In the genomic region with DNA sequence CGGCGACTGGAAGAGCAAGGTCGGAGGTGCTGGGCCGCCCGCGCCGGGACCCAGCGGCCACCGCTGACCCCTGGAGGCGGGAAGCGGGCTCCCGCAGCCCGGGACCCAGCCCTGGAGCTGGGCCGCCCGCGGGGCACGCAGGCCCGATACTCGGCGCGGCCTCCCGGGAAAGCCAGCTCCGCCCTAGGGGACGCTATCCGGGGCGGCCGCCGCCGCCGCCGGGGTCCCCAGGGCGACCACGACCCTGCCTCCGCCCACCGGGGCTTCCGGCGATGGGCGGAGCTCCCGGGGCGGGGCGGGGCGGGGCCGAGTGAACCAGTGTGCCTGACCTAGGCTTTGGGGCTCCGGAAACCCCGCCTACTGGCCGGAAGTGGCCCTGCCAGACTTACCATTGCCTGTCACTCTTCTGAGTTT, we compare ENCODE assay signal across 1 mouse cellular context.
TF ChIP-seq lines count a peak whose summit lies in the region.

No protein-coding gene starts in this region.

TF ChIP-seq in CH12.LX, 34 proteins besides CTCF, POLR2A, EP300 and RAD21:
- TF ChIP-seq SMC3 (IDR thresholded peaks at IDR 0.05; ENCODE audit: low read depth, low read length), result no peak
- no peak for TF ChIP-seq ZKSCAN1 (IDR thresholded peaks at IDR 0.05; ENCODE audit: borderline replicate concordance, low read depth, low read length)
- no peak for TF ChIP-seq ZNF384 (IDR thresholded peaks at IDR 0.05; ENCODE audit: low read depth, low read length)
- TF ChIP-seq GABPA (IDR thresholded peaks at IDR 0.05; ENCODE audit: insufficient replicate concordance, low read depth, low read length), result no peak
- no peak for TF ChIP-seq MEF2A (IDR thresholded peaks at IDR 0.05; ENCODE audit: borderline replicate concordance, low read depth, low read length)
- no peak for TF ChIP-seq JUND (conservative IDR thresholded peaks at IDR 0.05; ENCODE audit: low read depth, low read length)
- TF ChIP-seq HCFC1 (IDR thresholded peaks at IDR 0.05; ENCODE audit: low read depth, low read length), result peak; percentile 47
- TF ChIP-seq POLR2AphosphoS2 (IDR thresholded peaks at IDR 0.05; ENCODE audit: low read depth, low read length), result no peak
- TF ChIP-seq MXI1 (IDR thresholded peaks at IDR 0.05; ENCODE audit: low read depth, low read length), result no peak; the same call in 1 of the 2 replicates
- TF ChIP-seq RCOR1 (conservative IDR thresholded peaks at IDR 0.05; ENCODE audit: low read depth, low read length), result no peak
- no peak for TF ChIP-seq PAX5 (IDR thresholded peaks at IDR 0.05; ENCODE audit: low read length)
- TF ChIP-seq IRF4 (IDR thresholded peaks at IDR 0.05; ENCODE audit: low read depth, low read length), result no peak
- TF ChIP-seq MAZ (IDR thresholded peaks at IDR 0.05; ENCODE audit: low read depth, low read length), result no peak
- TF ChIP-seq MYC (IDR thresholded peaks at IDR 0.05; ENCODE audit: low read depth, low read length), result no peak
- peak; percentile 70 for TF ChIP-seq ELF1 (IDR thresholded peaks at IDR 0.05; ENCODE audit: low read depth, low read length)
- TF ChIP-seq USF2 (conservative IDR thresholded peaks at IDR 0.05; ENCODE audit: low read depth, low read length), result no peak
- TF ChIP-seq TCF12 (IDR thresholded peaks at IDR 0.05; ENCODE audit: low read depth, low read length), result peak; percentile 63
- TF ChIP-seq UBTF (IDR thresholded peaks at IDR 0.05; ENCODE audit: low read depth, low read length), result no peak
- no peak for TF ChIP-seq JUN (IDR thresholded peaks at IDR 0.05; ENCODE audit: insufficient read depth, low read depth, low read length)
- TF ChIP-seq ETS1 (conservative IDR thresholded peaks at IDR 0.05; ENCODE audit: low read depth, low read length), result no peak
- TF ChIP-seq ZMIZ1 (IDR thresholded peaks at IDR 0.05; ENCODE audit: low read depth, low read length), result peak; percentile 65; the same call in 1 of the 2 replicates
- TF ChIP-seq MAFK (IDR thresholded peaks at IDR 0.05; ENCODE audit: insufficient replicate concordance, low read length), result no peak
- TF ChIP-seq CHD1 (IDR thresholded peaks at IDR 0.05; ENCODE audit: low read depth, low read length), result no peak
- no peak for TF ChIP-seq TBP (conservative IDR thresholded peaks at IDR 0.05; ENCODE audit: low read depth, low read length)
- no peak for TF ChIP-seq CHD2 (IDR thresholded peaks at IDR 0.05; ENCODE audit: low read length)
- TF ChIP-seq SIN3A (IDR thresholded peaks at IDR 0.05; ENCODE audit: low read length), result 0 out of 2 replicates have a peak, but pooled peaks have one; percentile 15
- TF ChIP-seq NELFE (IDR thresholded peaks at IDR 0.05; ENCODE audit: low read depth, low read length), result peak; percentile 46
- TF ChIP-seq NRF1 (IDR thresholded peaks at IDR 0.05; ENCODE audit: low read depth, low read length), result no peak
- TF ChIP-seq BHLHE40 (IDR thresholded peaks at IDR 0.05; ENCODE audit: low read depth, low read length), result no peak
- TF ChIP-seq USF1 (IDR thresholded peaks at IDR 0.05; ENCODE audit: low read depth, low read length), result no peak
- no peak for TF ChIP-seq MAX (IDR thresholded peaks at IDR 0.05; ENCODE audit: low read length)
- TF ChIP-seq ZC3H11A (IDR thresholded peaks at IDR 0.05; ENCODE audit: low read depth, low read length), result no peak
- TF ChIP-seq KAT2A (IDR thresholded peaks at IDR 0.05; ENCODE audit: insufficient replicate concordance, low read length), result no peak
- TF ChIP-seq E2F4 (IDR thresholded peaks at IDR 0.05; ENCODE audit: insufficient replicate concordance, low read depth, low read length), result no peak
